Mouse (Mus musculus): ENCODE measurements around the gene Reg4. TPM values are rescaled to one million over a fixed set of nuclear protein-coding genes. Genes with fewer than 3 reads are reported as not detected.

Reg4 gene
- not detected in 2 replicates for polyA plus RNA-seq (2015; fragmentation: Nextera tagmentation; extraction: Ambion mirVana)

GRCm38 (mm10) chr3:98221856-98222255, at the start of gene Reg4:
Gene Reg4 (plus strand): TSS chr3:98222156.

GRCm38 (mm10) chr3:98280204-98280932, 58.4 kb downstream of the Reg4 start, which contains the start of gene Hmgcs2:
Gene Hmgcs2 (plus strand): TSS chr3:98280435.

Other genes starting within 250 kb of the Reg4 start
- gene Notch2, start 208.6 kb upstream of the Reg4 start, polyA plus RNA-seq (2015; fragmentation: Nextera tagmentation; extraction: Ambion mirVana) = 11.2 and 11.4 TPM in 2 replicates
- not detected in 2 replicates for gene Adam30, start 61.5 kb upstream of the Reg4 start, polyA plus RNA-seq (2015; fragmentation: Nextera tagmentation; extraction: Ambion mirVana)
- gene Hmgcs2, start 58.3 kb downstream of the Reg4 start, polyA plus RNA-seq (2015; fragmentation: Nextera tagmentation; extraction: Ambion mirVana) = 4.0 and 5.6 TPM in 2 replicates
- 30.4 and 58.9 TPM in 2 replicates for gene Phgdh, start 117.8 kb downstream of the Reg4 start, polyA plus RNA-seq (2015; fragmentation: Nextera tagmentation; extraction: Ambion mirVana)
- gene Zfp697, start 160.3 kb downstream of the Reg4 start, polyA plus RNA-seq (2015; fragmentation: Nextera tagmentation; extraction: Ambion mirVana) = 3.2 TPM in 2 replicates
- not detected in 2 replicates for gene Gm4450, start 235.0 kb downstream of the Reg4 start, polyA plus RNA-seq (2015; fragmentation: Nextera tagmentation; extraction: Ambion mirVana)